Mouse (Mus musculus) midbrain, embryonic 11.5 days (tissue): Measurements from ENCODE around the gene Nectin4. TPM values are rescaled to one million over a fixed set of nuclear protein-coding genes. Genes with fewer than 3 reads are reported as not detected.

Source experiments
- ATAC-seq: fragments of 200-750 bp; cut with Nextera tagmentation; 2 replicates; pipeline ENCODE4 v1.8.0; 2017; ENCODE audit warnings: moderate TSS enrichment, moderate library complexity; ENCODE audit not compliant: low FRiP score
- DNase-seq: peaks from one replicate; pipeline ENCODE4 v3.0.0; 2015; ENCODE audit warnings: low spot score; ENCODE audit errors: missing footprints
- H3K27ac ChIP-seq: fragments of 300-500 bp; sonication (generic); 2 replicates; pipeline ENCODE4 v1.5.1; 2014; ENCODE audit warnings: low read depth, low read length
- H3K27me3 ChIP-seq: fragments of 300-500 bp; sonication (generic); 2 replicates; pipeline ENCODE4 v1.6.1; 2014; ENCODE audit warnings: mild to moderate bottlenecking, low read length, moderate library complexity, mixed read lengths; ENCODE audit not compliant: control insufficient read depth, insufficient read depth
- H3K36me3 ChIP-seq: fragments of 300-500 bp; sonication (generic); 2 replicates; pipeline ENCODE4 v1.6.1; 2014; ENCODE audit warnings: mild to moderate bottlenecking, low read length, moderate library complexity, mixed read lengths; ENCODE audit not compliant: control insufficient read depth, insufficient read depth
- H3K4me1 ChIP-seq: fragments of 300-500 bp; sonication (generic); 2 replicates; pipeline ENCODE4 v1.6.1; 2014; ENCODE audit warnings: low read length; ENCODE audit not compliant: control insufficient read depth, insufficient read depth
- H3K4me2 ChIP-seq: fragments of 300-500 bp; sonication (generic); 2 replicates; pipeline ENCODE4 v1.6.1; 2014; ENCODE audit warnings: mild to moderate bottlenecking, moderate library complexity
- H3K4me3 ChIP-seq: fragments of 300-500 bp; sonication (generic); 2 replicates; pipeline ENCODE4 v1.5.1; 2014; ENCODE audit warnings: low read depth, low read length
- H3K9ac ChIP-seq: fragments of 300-500 bp; sonication (generic); 2 replicates; pipeline ENCODE4 v1.6.1; 2014; ENCODE audit warnings: low read length
- H3K9me3 ChIP-seq: fragments of 300-500 bp; sonication (generic); 2 replicates; pipeline ENCODE4 v1.6.1; 2016; ENCODE audit warnings: low read length; ENCODE audit not compliant: control insufficient read depth
- WGBS: fragments of 180-500 bp; shearing (Covaris S2); extraction: QIAGEN DNeasy Blood & Tissue Kit; methylation state at CpG from one replicate; pipeline ENCODE4 v1.1.7; 2014; 5-methylcytosine and 5-hydroxymethylcytosine counted together
- polyA plus RNA-seq: library from polyadenylated mRNA; unstranded; fragments of >200 nt; fragmentation: Nextera tagmentation; extraction: Ambion mirVana; gene quantifications from 2 replicates; pipeline ENCODE4 v1.2.1, GENCODE M21; 2014

Gene Nectin4
- polyA plus RNA-seq, 1 experiment from 2014 or later, result 0.49 TPM

DNA sequence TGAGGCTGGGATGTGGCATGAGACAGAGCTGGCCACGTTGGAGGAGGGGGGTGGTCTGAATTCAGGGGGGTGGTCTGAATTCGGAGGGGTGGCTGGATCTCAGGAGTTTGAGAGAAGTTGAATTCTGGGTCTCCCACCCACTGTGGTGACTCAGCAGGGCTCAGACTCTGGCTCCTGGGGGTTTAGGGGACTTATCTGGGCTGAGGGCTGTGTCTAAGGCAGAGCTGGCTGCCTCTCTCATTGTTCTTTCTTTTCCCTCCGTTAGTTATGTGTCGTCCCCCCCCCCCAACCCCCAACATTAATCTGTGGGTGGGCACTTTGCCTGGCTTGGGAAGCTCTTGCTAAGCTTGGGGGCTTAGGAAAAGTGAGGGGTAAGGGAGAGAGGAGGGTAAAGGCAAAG lies 4.0 kb downstream of the Nectin4 start:
- Histone ChIP-seq H3K9ac (peak overlapping the region; percentile 24; the same call in 1 of the 2 replicates), H3K36me3 (no peaks in the 10 kb centered on the region), H3K4me2 (no peak overlapping the region), H3K27me3 (no peaks in the 10 kb centered on the region), H3K27ac (no peak overlapping the region), H3K4me1 (peaks cover 8% of the 10 kb centered on the region), H3K9me3 (no peaks in the 10 kb centered on the region), H3K4me3 (no peak overlapping the region)
- WGBS, result 0% methylated on average over 4 of the region's 4 CpGs
- peak; percentile 49; the same call in 1 of the 2 replicates for ATAC-seq
- DNase-seq, result peak; percentile 91

DNA sequence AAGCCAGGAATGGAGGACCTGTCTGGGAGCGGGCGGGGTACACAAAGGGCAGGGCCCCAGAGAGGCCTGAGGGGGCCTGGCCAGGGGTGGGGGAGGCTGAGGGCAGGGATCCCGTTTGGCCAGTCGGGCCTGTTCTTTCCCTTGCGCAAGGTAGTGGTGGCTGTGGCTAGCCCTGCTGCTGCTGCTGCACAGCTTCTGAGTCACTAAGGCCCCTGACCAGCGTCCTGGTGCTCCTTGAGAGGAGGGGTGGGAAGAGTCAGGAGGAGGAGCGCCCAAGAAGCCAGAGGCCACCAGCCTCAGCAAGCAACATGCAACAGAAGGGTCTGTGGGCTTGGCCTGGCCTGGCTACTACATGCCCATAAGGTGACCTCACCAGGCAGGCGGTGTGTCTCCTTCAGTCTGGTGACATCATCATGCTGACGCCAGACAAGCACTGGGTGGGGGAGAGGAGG lies 5.8 kb downstream of the Nectin4 start:
- Histone ChIP-seq H3K9me3 (no peaks in the 10 kb centered on the region), H3K4me2 (no peak overlapping the region), H3K27me3 (peaks cover 1% of the 10 kb centered on the region; the same call in 1 of the 2 replicates), H3K4me1 (peaks cover 12% of the 10 kb centered on the region), H3K4me3 (no peak overlapping the region), H3K36me3 (no peaks in the 10 kb centered on the region), H3K9ac (no peak overlapping the region), H3K27ac (no peak overlapping the region)
- no peak for ATAC-seq
- WGBS, result 55% methylated on average over 9 of the region's 9 CpGs
- peak; percentile 2 for DNase-seq

DNA sequence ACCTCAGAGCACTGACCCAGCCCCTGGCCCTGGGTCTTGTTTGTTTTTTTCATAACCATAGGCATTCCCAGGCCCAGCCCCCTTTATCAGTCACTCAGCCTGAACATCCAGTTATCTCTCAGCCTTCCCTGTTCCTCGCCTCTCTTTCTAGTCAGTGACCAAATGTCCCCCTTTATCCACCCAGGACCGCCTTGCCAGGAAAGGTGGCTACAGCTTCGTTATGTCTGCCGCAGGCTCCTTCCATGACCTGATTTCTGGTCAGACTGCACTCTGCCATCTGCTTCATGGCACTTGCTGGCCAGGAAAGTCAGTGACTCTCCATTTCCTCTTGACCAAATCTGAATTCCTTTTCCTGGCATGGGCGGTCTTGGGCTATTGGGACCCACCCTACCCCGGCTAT lies 8.4 kb downstream of the Nectin4 start:
- peaks cover 12% of the 10 kb centered on the region for H3K4me1 ChIP-seq
- H3K4me3 ChIP-seq, result no peak overlapping the region
- WGBS, result 82% methylated on average over 6 of the region's 6 CpGs
- H3K4me2 ChIP-seq, result no peak overlapping the region
- DNase-seq, result peak; percentile 23
- peaks cover 2% of the 10 kb centered on the region; the same call in 1 of the 2 replicates for H3K27me3 ChIP-seq
- no peaks in the 10 kb centered on the region for H3K9me3 ChIP-seq
- no peaks in the 10 kb centered on the region for H3K36me3 ChIP-seq
- H3K27ac ChIP-seq, result no peak overlapping the region
- H3K9ac ChIP-seq, result no peak overlapping the region
- ATAC-seq, result no peak

DNA sequence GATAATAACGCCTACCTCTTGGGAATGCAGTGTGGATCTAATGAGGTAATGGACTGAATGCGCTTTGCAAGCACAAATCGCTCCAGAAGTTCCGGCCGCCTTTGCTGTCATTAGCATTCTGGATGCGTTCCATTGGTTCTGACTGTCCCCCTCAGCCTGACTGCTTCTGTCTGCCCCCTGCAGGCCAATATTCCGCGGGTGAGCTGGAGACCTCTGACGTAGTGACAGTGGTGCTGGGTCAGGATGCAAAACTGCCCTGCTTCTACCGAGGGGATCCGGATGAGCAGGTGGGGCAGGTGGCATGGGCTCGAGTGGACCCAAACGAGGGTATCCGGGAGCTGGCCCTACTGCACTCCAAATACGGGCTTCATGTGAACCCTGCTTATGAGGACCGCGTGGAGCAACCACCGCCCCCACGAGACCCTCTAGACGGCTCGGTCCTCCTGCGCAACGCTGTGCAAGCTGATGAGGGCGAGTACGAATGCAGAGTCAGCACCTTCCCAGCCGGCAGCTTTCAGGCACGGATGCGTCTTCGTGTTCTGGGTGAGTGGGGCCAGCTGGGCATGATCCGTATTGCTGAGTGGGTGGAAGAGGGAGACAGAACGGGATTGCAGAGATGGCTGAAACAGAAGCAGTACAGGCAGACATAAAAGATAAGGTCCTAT lies 10.2 kb downstream of the Nectin4 start:
- peak overlapping the region; percentile 46 for H3K4me2 ChIP-seq
- H3K9ac ChIP-seq, result peak overlapping the region; percentile 40; the same call in 1 of the 2 replicates
- H3K27ac ChIP-seq, result no peak overlapping the region
- peaks cover 2% of the 10 kb centered on the region; the same call in 1 of the 2 replicates for H3K27me3 ChIP-seq
- peaks cover 4% of the 10 kb centered on the region; the same call in 1 of the 2 replicates for H3K4me1 ChIP-seq
- 5% methylated on average over 31 of the region's 31 CpGs for WGBS
- H3K4me3 ChIP-seq, result peak overlapping the region; percentile 22
- no peaks in the 10 kb centered on the region for H3K36me3 ChIP-seq
- DNase-seq, result peak; percentile 98
- no peaks in the 10 kb centered on the region for H3K9me3 ChIP-seq
- peak; percentile 91 for ATAC-seq

DNA sequence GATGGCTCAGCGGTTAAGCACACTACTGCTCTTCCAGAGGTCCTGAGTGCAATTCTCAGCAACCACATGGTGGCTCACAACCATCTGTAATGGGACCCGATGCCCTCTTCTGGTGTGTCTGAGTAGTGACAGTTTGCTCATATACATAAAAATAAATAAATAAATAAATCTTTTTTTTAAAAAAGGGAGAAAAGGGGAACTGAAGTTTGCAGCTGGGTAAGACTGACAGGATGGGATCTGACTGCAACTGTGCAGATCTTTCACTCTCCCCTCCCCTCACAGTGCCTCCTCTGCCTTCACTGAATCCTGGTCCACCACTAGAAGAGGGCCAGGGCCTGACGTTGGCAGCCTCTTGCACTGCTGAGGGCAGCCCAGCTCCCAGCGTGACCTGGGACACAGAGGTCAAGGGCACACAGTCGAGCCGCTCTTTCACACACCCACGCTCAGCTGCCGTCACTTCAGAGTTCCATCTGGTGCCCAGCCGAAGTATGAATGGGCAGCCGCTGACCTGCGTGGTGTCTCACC lies 12.3 kb downstream of the Nectin4 start:
- Histone ChIP-seq H3K27me3 (peaks cover 4% of the 10 kb centered on the region; the same call in 1 of the 2 replicates), H3K4me3 (no peak overlapping the region), H3K9me3 (no peaks in the 10 kb centered on the region), H3K4me1 (peaks cover 4% of the 10 kb centered on the region; the same call in 1 of the 2 replicates), H3K36me3 (no peaks in the 10 kb centered on the region), H3K4me2 (no peak overlapping the region), H3K27ac (no peak overlapping the region), H3K9ac (no peak overlapping the region)
- no peak for ATAC-seq
- DNase-seq, result peak; percentile 17
- 84% methylated on average over 11 of the region's 11 CpGs for WGBS

DNA sequence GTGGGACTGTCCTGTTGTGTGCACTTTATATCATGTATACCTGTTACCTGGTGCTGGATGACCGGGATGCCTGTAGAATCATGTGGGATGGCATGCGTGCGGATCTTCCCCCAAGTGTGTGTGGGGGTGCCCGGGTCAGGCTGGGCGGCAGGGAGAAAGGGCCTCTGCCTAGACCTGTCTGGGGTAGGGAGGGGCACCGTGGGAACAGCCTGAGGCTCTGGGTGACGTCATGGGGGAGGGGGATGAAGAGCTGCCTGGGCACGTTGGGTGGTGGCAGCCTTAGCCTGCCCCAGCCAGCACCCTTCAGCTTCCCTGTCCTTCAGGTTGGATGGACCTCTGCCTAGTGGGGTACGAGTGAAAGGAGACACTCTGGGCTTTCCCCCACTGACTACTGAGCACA lies 14.5 kb downstream of the Nectin4 start:
- no peak for ATAC-seq
- Histone ChIP-seq H3K4me1 (peaks cover 4% of the 10 kb centered on the region; the same call in 1 of the 2 replicates), H3K36me3 (no peaks in the 10 kb centered on the region), H3K27me3 (peaks cover 4% of the 10 kb centered on the region; the same call in 1 of the 2 replicates), H3K4me3 (no peak overlapping the region), H3K4me2 (no peak overlapping the region), H3K27ac (no peak overlapping the region), H3K9ac (no peak overlapping the region), H3K9me3 (no peaks in the 10 kb centered on the region)
- DNase-seq, result no peak
- 69% methylated on average over 9 of the region's 9 CpGs for WGBS

DNA sequence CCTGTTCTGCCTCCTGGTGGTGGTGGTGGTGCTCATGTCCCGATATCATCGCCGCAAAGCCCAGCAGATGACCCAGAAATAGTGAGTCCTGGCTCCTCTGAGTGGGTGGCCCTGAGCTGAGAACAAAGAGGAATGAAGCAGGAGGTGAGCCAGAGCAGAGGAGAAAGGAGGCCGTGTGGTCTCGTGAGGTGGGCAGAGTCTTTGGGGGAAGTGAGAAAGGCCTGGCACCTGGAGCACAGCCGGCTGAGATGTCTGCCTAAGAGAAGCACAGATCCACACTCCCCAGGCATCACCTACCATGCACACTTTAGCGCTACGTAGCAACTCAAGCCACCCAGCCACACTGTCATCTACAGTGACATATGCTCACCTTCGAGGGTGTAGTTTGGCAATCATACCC lies 15.3 kb downstream of the Nectin4 start:
- DNase-seq, result no peak
- no peak overlapping the region for H3K9ac ChIP-seq
- peaks cover 2% of the 10 kb centered on the region; the same call in 1 of the 2 replicates for H3K4me1 ChIP-seq
- H3K27me3 ChIP-seq, result peaks cover 4% of the 10 kb centered on the region; the same call in 1 of the 2 replicates
- 63% methylated on average over 9 of the region's 9 CpGs for WGBS
- no peak overlapping the region for H3K4me3 ChIP-seq
- no peaks in the 10 kb centered on the region for H3K9me3 ChIP-seq
- ATAC-seq, result no peak
- no peaks in the 10 kb centered on the region for H3K36me3 ChIP-seq
- no peak overlapping the region for H3K4me2 ChIP-seq
- no peak overlapping the region for H3K27ac ChIP-seq

DNA sequence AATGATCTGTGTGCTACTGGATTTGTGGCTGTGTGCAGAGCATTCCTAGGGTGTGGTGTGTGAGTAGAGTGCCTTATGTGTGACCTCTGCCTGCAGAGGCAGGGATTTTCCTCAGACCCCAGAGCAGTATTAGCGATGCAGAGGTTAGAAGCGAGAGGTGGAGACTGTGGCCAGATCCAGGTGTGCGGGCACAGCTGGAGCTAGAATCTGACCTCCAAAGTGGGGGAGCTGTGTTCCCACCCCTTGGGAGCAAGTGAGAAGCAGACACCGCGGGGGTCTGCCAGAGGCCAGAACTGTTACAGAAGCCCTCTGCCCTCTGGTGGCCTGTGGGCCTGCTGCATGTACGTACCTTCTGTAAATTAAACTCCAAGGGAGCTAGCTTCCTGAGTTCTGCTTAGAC lies 17.2 kb downstream of the Nectin4 start:
- 15% methylated on average over 6 of the region's 6 CpGs for WGBS

More for the DNA sequence above, 17.2 kb downstream of the Nectin4 start:
- no peaks in the 10 kb centered on the region for H3K9me3 ChIP-seq
- H3K27me3 ChIP-seq, result peaks cover 2% of the 10 kb centered on the region; the same call in 1 of the 2 replicates
- H3K36me3 ChIP-seq, result no peaks in the 10 kb centered on the region
- no peak overlapping the region for H3K9ac ChIP-seq
- DNase-seq (no peak), ATAC-seq (peak; percentile 30; the same call in 1 of the 2 replicates)
- H3K4me2 ChIP-seq, result no peak overlapping the region; the same call in 1 of the 2 replicates
- H3K27ac ChIP-seq, result no peak overlapping the region
- no peaks in the 10 kb centered on the region for H3K4me1 ChIP-seq
- no peak overlapping the region for H3K4me3 ChIP-seq
